Mouse (Mus musculus): ENCODE measurements around the gene Arpc1a. TPM values are rescaled to one million over a fixed set of nuclear protein-coding genes. Genes with fewer than 3 reads are reported as not detected.
"Not testable (repeated sequence)": the region's sequence is repeated elsewhere in the genome, so short reads cannot be mapped to it uniquely, and the experiment has no call there.

Gene Arpc1a
- total and polyA plus RNA-seq, 3 experiments, result 85.8 to 306 (median 187) TPM

GRCm38 (mm10) chr5:145042690-145043089 is 40.9 kb upstream of the Arpc1a start, which contains the start of gene 1700018F24Rik:
1700018F24Rik (plus strand) TSS chr5:145042990.
- not testable (repeated sequence) for H3K27ac ChIP-seq (ENCODE audit: control insufficient read depth, low read depth, low read length); H3K79me2 ChIP-seq (ENCODE audit: control insufficient read depth, insufficient read depth, low read length, poor library complexity); H3K27me3 ChIP-seq (ENCODE audit: control insufficient read depth in 1 of 2, insufficient read depth in 2 of 2, low read length in 2 of 2); H3K4me3 ChIP-seq (ENCODE audit: control insufficient read depth in 1 of 2, insufficient read depth in 1 of 2, low read depth in 2 of 2, low read length in 2 of 2); H3K36me3 ChIP-seq (ENCODE audit: control insufficient read depth in 1 of 2, insufficient read depth in 2 of 2, low read length in 2 of 2); DNase-seq (ENCODE audit: low read depth, low spot score); H3K4me1 ChIP-seq (ENCODE audit: control insufficient read depth in 1 of 2, insufficient read depth in 2 of 2, low read length in 2 of 2); H3K9me3 ChIP-seq (replicated peaks; ENCODE audit: insufficient read depth, low read length); H3K9ac ChIP-seq (ENCODE audit: control insufficient read depth, low read depth, low read length, poor library complexity, severe bottlenecking)

- TF ChIP-seq GATA1 (IDR thresholded peaks at IDR 0.05; ENCODE audit: low read depth, low read length) (peak; percentile 85), TCF12 (IDR thresholded peaks at IDR 0.05; ENCODE audit: low read depth, low read length) (peak; percentile 25; the same call in 1 of the 2 replicates), MXI1 (IDR thresholded peaks at IDR 0.05; ENCODE audit: low read depth, low read length) (peak; percentile 83), EP300 (IDR thresholded peaks at IDR 0.05; ENCODE audit: low read depth in 1 of 2, low read length in 2 of 2) (peak; percentile 31 to 64; a peak in 2 of 4 replicates), ELF1 (IDR thresholded peaks at IDR 0.05; ENCODE audit: low read depth, low read length) (0 out of 2 replicates have a peak, but pooled peaks have one; percentile 41), SIN3A (IDR thresholded peaks at IDR 0.05; ENCODE audit: low read length) (peak; percentile 79), ETS1 (IDR thresholded peaks at IDR 0.05; ENCODE audit: low read depth, low read length) (peak; percentile 58)
- H3K9ac ChIP-seq (ENCODE audit: control insufficient read depth, low read depth, low read length, poor library complexity, severe bottlenecking); H3K36me3 ChIP-seq (ENCODE audit: control insufficient read depth in 1 of 2, insufficient read depth in 2 of 2, low read length in 2 of 2); H3K79me2 ChIP-seq (ENCODE audit: control insufficient read depth, insufficient read depth, low read length, poor library complexity); H3K4me3 ChIP-seq (ENCODE audit: control insufficient read depth in 1 of 2, insufficient read depth in 1 of 2, low read depth in 2 of 2, low read length in 2 of 2); H3K9me3 ChIP-seq (replicated peaks; ENCODE audit: insufficient read depth, low read length); H3K27me3 ChIP-seq (ENCODE audit: control insufficient read depth in 1 of 2, insufficient read depth in 2 of 2, low read length in 2 of 2); H3K27ac ChIP-seq (ENCODE audit: control insufficient read depth, low read depth, low read length): not testable (repeated sequence)
- peaks cover 3 to 14% of the 10 kb centered on the region in 2 experiments for H3K4me1 ChIP-seq (ENCODE audit: control insufficient read depth in 1 of 2, insufficient read depth in 2 of 2, low read length in 2 of 2)
- DNase-seq (ENCODE audit: low read depth, low spot score), result peak; percentile 78
Measured at GRCm38 (mm10) chr5:145054187-145054586, 29.4 kb upstream of the Arpc1a start.

- Histone ChIP-seq H3K4me1 (ENCODE audit: control insufficient read depth in 1 of 2, insufficient read depth in 2 of 2, low read length in 2 of 2) (peaks cover 3 to 14% of the 10 kb centered on the region in 2 experiments), H3K9ac (ENCODE audit: control insufficient read depth, low read depth, low read length, poor library complexity, severe bottlenecking) (no peak overlapping the region), H3K27me3 (ENCODE audit: control insufficient read depth in 1 of 2, insufficient read depth in 2 of 2, low read length in 2 of 2) (no peaks in the 10 kb centered on the region), H3K79me2 (ENCODE audit: control insufficient read depth, insufficient read depth, low read length, poor library complexity) (no peaks in the 10 kb centered on the region), H3K36me3 (ENCODE audit: control insufficient read depth in 1 of 2, insufficient read depth in 2 of 2, low read length in 2 of 2) (peaks cover 0 to 10% of the 10 kb centered on the region in 2 experiments; a peak in 2 of 4 replicates), H3K27ac (ENCODE audit: control insufficient read depth, low read depth, low read length) (no peak overlapping the region), H3K4me3 (ENCODE audit: control insufficient read depth in 1 of 2, insufficient read depth in 1 of 2, low read depth in 2 of 2, low read length in 2 of 2) (no peak overlapping the region), H3K9me3 (replicated peaks; ENCODE audit: insufficient read depth, low read length) (no peaks in the 10 kb centered on the region)
- no peak for TF ChIP-seq EP300 (IDR thresholded peaks at IDR 0.05; ENCODE audit: low read depth in 1 of 2, low read length in 2 of 2)
- no peak for TF ChIP-seq TCF12 (IDR thresholded peaks at IDR 0.05; ENCODE audit: low read depth, low read length)
- TF ChIP-seq GABPA (IDR thresholded peaks at IDR 0.05; ENCODE audit: low read depth, low read length), result no peak
- no peak for TF ChIP-seq JUND (IDR thresholded peaks at IDR 0.05; ENCODE audit: low read depth, low read length)
- no peak for TF ChIP-seq UBTF (IDR thresholded peaks at IDR 0.05; ENCODE audit: borderline replicate concordance, insufficient read depth, low read depth, low read length)
- no peak for TF ChIP-seq USF2 (IDR thresholded peaks at IDR 0.05; ENCODE audit: borderline replicate concordance in 1 of 2, insufficient read depth in 1 of 2, low read depth in 1 of 2, low read length in 2 of 2)
- TF ChIP-seq SMC3 (IDR thresholded peaks at IDR 0.05; ENCODE audit: low read depth, low read length), result no peak
- TF ChIP-seq POLR2AphosphoS5 (IDR thresholded peaks at IDR 0.05; ENCODE audit: borderline replicate concordance, low read depth, low read length), result no peak
- no peak for TF ChIP-seq BHLHE40 (IDR thresholded peaks at IDR 0.05; ENCODE audit: borderline replicate concordance, low read depth, low read length)
- no peak for TF ChIP-seq MEF2A (IDR thresholded peaks at IDR 0.05; ENCODE audit: extremely low read depth, insufficient replicate concordance, low read depth, low read length, poor library complexity, severe bottlenecking)
- no peak for DNase-seq (ENCODE audit: low read depth, low spot score)
Measured at GRCm38 (mm10) chr5:145057907-145058306, 25.7 kb upstream of the Arpc1a start.
